Mouse (Mus musculus) embryonic facial prominence, embryonic 13.5 days (tissue): ENCODE data around the gene Tmem95. TPM values are rescaled to one million over a fixed set of nuclear protein-coding genes. Genes with fewer than 3 reads are reported as not detected.

Experiments used
- ATAC-seq: fragments of 200-750 bp; cut with Nextera tagmentation; 2 replicates; pipeline ENCODE4 v1.8.0; 2017; ENCODE audit warnings: low read depth; ENCODE audit not compliant: insufficient number of reproducible peaks, insufficient read depth, low FRiP score, low TSS enrichment
- H3K27ac ChIP-seq: fragments of 300-500 bp; sonication (generic); 2 replicates; pipeline ENCODE4 v1.5.1; 2015; ENCODE audit warnings: moderate library complexity, mild to moderate bottlenecking, inconsistent platforms
- H3K27me3 ChIP-seq: fragments of 300-500 bp; sonication (generic); 2 replicates; pipeline ENCODE4 v1.6.1; 2015; ENCODE audit warnings: mild to moderate bottlenecking, inconsistent platforms
- H3K36me3 ChIP-seq: fragments of 300-500 bp; sonication (generic); 2 replicates; pipeline ENCODE4 v1.6.1; 2015; ENCODE audit warnings: mild to moderate bottlenecking, inconsistent platforms
- H3K4me1 ChIP-seq: fragments of 300-500 bp; sonication (generic); 2 replicates; pipeline ENCODE4 v1.6.1; 2015; ENCODE audit warnings: inconsistent platforms
- H3K4me2 ChIP-seq: fragments of 300-500 bp; sonication (generic); 2 replicates; pipeline ENCODE4 v1.6.1; 2015; ENCODE audit warnings: moderate library complexity, mild to moderate bottlenecking, inconsistent platforms
- H3K4me3 ChIP-seq: fragments of 300-500 bp; sonication (generic); 2 replicates; pipeline ENCODE4 v1.5.1; 2015; ENCODE audit warnings: mild to moderate bottlenecking, inconsistent platforms
- H3K9ac ChIP-seq: fragments of 300-500 bp; sonication (generic); 2 replicates; pipeline ENCODE4 v1.6.1; 2015; ENCODE audit warnings: mild to moderate bottlenecking, inconsistent platforms
- H3K9me3 ChIP-seq: fragments of 300-500 bp; sonication (generic); 2 replicates; pipeline ENCODE4 v1.6.1; 2016; ENCODE audit warnings: inconsistent platforms
- WGBS: fragments of 180-500 bp; shearing (Covaris S2); methylation state at CpG from one replicate; pipeline ENCODE4 v1.1.7; 2015; ENCODE audit warnings: mixed read lengths; 5-methylcytosine and 5-hydroxymethylcytosine counted together
- polyA plus RNA-seq: library from polyadenylated mRNA; unstranded; fragments of >200 nt; fragmentation: Nextera tagmentation; extraction: Ambion mirVana; gene quantifications from 2 replicates; pipeline ENCODE4 v1.2.1, GENCODE M21; 2015

Gene Tmem95
- polyA plus RNA-seq, 1 experiment from 2014 or later = not detected

- peaks cover 9% of the 10 kb centered on the region for H3K4me1 ChIP-seq
- peaks cover 98% of the 10 kb centered on the region for H3K36me3 ChIP-seq
- peak overlapping the region; percentile 40; the same call in 1 of the 2 replicates for H3K9ac ChIP-seq
- H3K9me3 ChIP-seq = no peaks in the 10 kb centered on the region
- no peak for ATAC-seq
- H3K4me3 ChIP-seq = no peak overlapping the region
- no peak overlapping the region for H3K4me2 ChIP-seq
- H3K27me3 ChIP-seq = no peaks in the 10 kb centered on the region
- 96% methylated on average over 11 of the region's 11 CpGs for WGBS
- H3K27ac ChIP-seq = no peak overlapping the region
These were observed 30.8 kb upstream of the Tmem95 start for GRCm38 (mm10) chr11:69908645-69909044.

GRCm38 (mm10) chr11:69904311-69904710 lies 26.5 kb upstream of the Tmem95 start:
- Histone ChIP-seq H3K36me3 (peaks cover 62% of the 10 kb centered on the region), H3K9ac (0 out of 2 replicates have a peak overlapping the region, but pooled peaks have one; percentile 2), H3K4me3 (no peak overlapping the region), H3K27me3 (no peaks in the 10 kb centered on the region), H3K4me1 (peaks cover 20% of the 10 kb centered on the region), H3K27ac (no peak overlapping the region), H3K9me3 (no peaks in the 10 kb centered on the region), H3K4me2 (no peak overlapping the region)
- 95% methylated on average over 9 of the region's 9 CpGs for WGBS
- no peak for ATAC-seq

GRCm38 (mm10) chr11:69902972-69903371 lies 25.2 kb upstream of the Tmem95 start:
- Histone ChIP-seq H3K9ac (peak overlapping the region; percentile 96), H3K36me3 (peaks cover 48% of the 10 kb centered on the region)
- ATAC-seq = no peak

GRCm38 (mm10) chr11:69901993-69902392 lies 24.2 kb upstream of the Tmem95 start:
- peak overlapping the region; percentile 97 for H3K27ac ChIP-seq
- H3K4me3 ChIP-seq = peak overlapping the region; percentile 78
- peaks cover 28% of the 10 kb centered on the region for H3K4me1 ChIP-seq
- H3K9ac ChIP-seq = peak overlapping the region; percentile 96
- peaks cover 39% of the 10 kb centered on the region for H3K36me3 ChIP-seq
- 1% methylated on average over 39 of the region's 39 CpGs for WGBS
- no peaks in the 10 kb centered on the region for H3K9me3 ChIP-seq
- ATAC-seq = no peak
- no peaks in the 10 kb centered on the region for H3K27me3 ChIP-seq
- peak overlapping the region; percentile 83 for H3K4me2 ChIP-seq

More at GRCm38 (mm10) chr11:69902972-69903371, 25.2 kb upstream of the Tmem95 start:
- 88% methylated on average over 13 of the region's 13 CpGs for WGBS
- Histone ChIP-seq H3K4me2 (peak overlapping the region; percentile 83), H3K9me3 (no peaks in the 10 kb centered on the region), H3K4me3 (peak overlapping the region; percentile 78), H3K4me1 (peaks cover 28% of the 10 kb centered on the region), H3K27me3 (no peaks in the 10 kb centered on the region), H3K27ac (no peak overlapping the region)

GRCm38 (mm10) chr11:69901406-69901846 lies 23.6 kb upstream of the Tmem95 start:
- peaks cover 33% of the 10 kb centered on the region for H3K36me3 ChIP-seq
- H3K4me2 ChIP-seq = peak overlapping the region; percentile 83
- peak overlapping the region; percentile 97 for H3K27ac ChIP-seq
- H3K27me3 ChIP-seq = no peaks in the 10 kb centered on the region
- peak overlapping the region; percentile 78 for H3K4me3 ChIP-seq
- H3K4me1 ChIP-seq = peaks cover 28% of the 10 kb centered on the region
- H3K9me3 ChIP-seq = no peaks in the 10 kb centered on the region
- ATAC-seq = peak; percentile 76
- under 1% methylated on average over 42 of the region's 42 CpGs for WGBS
- peak overlapping the region; percentile 96 for H3K9ac ChIP-seq

GRCm38 (mm10) chr11:69900471-69901405 lies 22.9 kb upstream of the Tmem95 start, which contains the start of the genes 2810408A11Rik and Neurl4:
TSS of gene 2810408A11Rik (minus strand) at chr11:69900987.
TSS of gene Neurl4 (plus strand) at chr11:69901072.
- peak; percentile 92 for ATAC-seq
- Histone ChIP-seq H3K4me2 (peak within 1 kb of the TSS; percentile 83), H3K27ac (peak within 1 kb of the TSS; percentile 97), H3K4me3 (peak within 1 kb of the TSS; percentile 78), H3K4me1 (peaks cover 28% of the 10 kb centered on the region), H3K27me3 (no peaks in the 10 kb centered on the region), H3K9ac (peak within 1 kb of the TSS; percentile 96), H3K36me3 (peaks cover 26% of the 10 kb centered on the region), H3K9me3 (no peaks in the 10 kb centered on the region)
- WGBS = 0% methylated on average over 38 of the region's 38 CpGs

GRCm38 (mm10) chr11:69899870-69900269 lies 22.1 kb upstream of the Tmem95 start:
- Histone ChIP-seq H3K4me2 (peak overlapping the region; percentile 83), H3K4me1 (peaks cover 28% of the 10 kb centered on the region), H3K4me3 (peak overlapping the region; percentile 78), H3K27me3 (no peaks in the 10 kb centered on the region), H3K36me3 (peaks cover 17% of the 10 kb centered on the region), H3K27ac (peak overlapping the region; percentile 97; the same call in 1 of the 2 replicates), H3K9me3 (no peaks in the 10 kb centered on the region), H3K9ac (peak overlapping the region; percentile 96)
- ATAC-seq = no peak
- 21% methylated on average over 4 of the region's 4 CpGs for WGBS

GRCm38 (mm10) chr11:69895291-69895690 lies 17.5 kb upstream of the Tmem95 start, which contains the start of gene Acap1:
TSS of gene Acap1 (minus strand) at chr11:69895539.
- WGBS = 78% methylated on average over 4 of the region's 4 CpGs
- Histone ChIP-seq H3K4me2 (no peak within 1 kb of the TSS), H3K36me3 (no peaks in the 10 kb centered on the region), H3K27me3 (no peaks in the 10 kb centered on the region), H3K9me3 (no peaks in the 10 kb centered on the region), H3K4me1 (peaks cover 15% of the 10 kb centered on the region), H3K4me3 (no peak within 1 kb of the TSS), H3K27ac (no peak within 1 kb of the TSS; the same call in 1 of the 2 replicates), H3K9ac (no peak within 1 kb of the TSS)
- ATAC-seq = no peak

- Histone ChIP-seq H3K27me3 (no peaks in the 10 kb centered on the region), H3K27ac (no peak overlapping the region), H3K9me3 (no peaks in the 10 kb centered on the region), H3K4me3 (no peak overlapping the region), H3K4me2 (no peak overlapping the region), H3K4me1 (peaks cover 12% of the 10 kb centered on the region), H3K36me3 (no peaks in the 10 kb centered on the region), H3K9ac (no peak overlapping the region)
- no peak for ATAC-seq
- WGBS = 62% methylated on average over 5 of the region's 5 CpGs
These were observed 16.9 kb upstream of the Tmem95 start for GRCm38 (mm10) chr11:69894671-69895070.

- Histone ChIP-seq H3K27ac (no peak overlapping the region), H3K4me1 (no peaks in the 10 kb centered on the region; the same call in 1 of the 2 replicates), H3K9me3 (no peaks in the 10 kb centered on the region), H3K4me2 (no peak overlapping the region), H3K36me3 (no peaks in the 10 kb centered on the region), H3K4me3 (no peak overlapping the region), H3K27me3 (no peaks in the 10 kb centered on the region), H3K9ac (no peak overlapping the region)
- WGBS = 81% methylated on average over 4 of the region's 4 CpGs
- ATAC-seq = no peak
These were observed 13.7 kb upstream of the Tmem95 start for GRCm38 (mm10) chr11:69891482-69891881.

- H3K27me3 ChIP-seq = no peaks in the 10 kb centered on the region
- H3K27ac ChIP-seq = no peak overlapping the region
- no peaks in the 10 kb centered on the region for H3K9me3 ChIP-seq
- no peaks in the 10 kb centered on the region for H3K36me3 ChIP-seq
- H3K4me2 ChIP-seq = no peak overlapping the region
- H3K4me1 ChIP-seq = no peaks in the 10 kb centered on the region; the same call in none of the 2 replicates
- WGBS = 71% methylated on average over 8 of the region's 8 CpGs
- no peak overlapping the region for H3K4me3 ChIP-seq
- H3K9ac ChIP-seq = no peak overlapping the region
- no peak for ATAC-seq
These were observed 9.3 kb upstream of the Tmem95 start for GRCm38 (mm10) chr11:69886907-69887635.
